Mouse (Mus musculus) megakaryocyte progenitor cell, adult 5-6 weeks (primary cell): ENCODE measurements around the gene Gal3st3. TPM values are rescaled to one million over a fixed set of nuclear protein-coding genes. Genes with fewer than 3 reads are reported as not detected.
A peak's percentile ranks its signal among the peaks of the same experiment; 100 is the strongest.

Experiments
- ATAC-seq: replicated peaks from 2 replicates; pipeline ENCODE4 v1.8.0; 2016; ENCODE audit warnings: mild to moderate bottlenecking, moderate TSS enrichment, inconsistent platforms; ENCODE audit not compliant: poor library complexity
- total RNA-seq, 2 experiments: library from RNA; stranded (forward) in 1 of 2; stranded (reverse) in 1 of 2; fragments of 157-497, 149-512 nt in 1 of 2; fragments of 200-1000 nt in 1 of 2; gene quantifications; 2 replicates each; pipeline versions ENCODE4 v1.2.3 to v1.2.4; 2015 to 2017

Gal3st3 gene
- total RNA-seq (2015) (not detected in 2 replicates), total RNA-seq (2017) (not detected in 2 replicates)

- no peak for ATAC-seq
Measured at GRCm38 (mm10) chr19:5297903-5298800, at the start of gene Gal3st3. Gene Gal3st3 (plus strand): TSS chr19:5298331.

GRCm38 (mm10) chr19:5257140-5257539, 41.0 kb upstream of the Gal3st3 start:
- ATAC-seq: peak; percentile 60

- ATAC-seq: peak; percentile 83
Measured at GRCm38 (mm10) chr19:5267015-5267414, 31.1 kb upstream of the Gal3st3 start.

GRCm38 (mm10) chr19:5268017-5268416, 30.1 kb upstream of the Gal3st3 start:
- ATAC-seq: peak; percentile 37

GRCm38 (mm10) chr19:5268875-5269274, 29.3 kb upstream of the Gal3st3 start:
- peak; percentile 15; the same call in 1 of the 2 replicates for ATAC-seq

DNA sequence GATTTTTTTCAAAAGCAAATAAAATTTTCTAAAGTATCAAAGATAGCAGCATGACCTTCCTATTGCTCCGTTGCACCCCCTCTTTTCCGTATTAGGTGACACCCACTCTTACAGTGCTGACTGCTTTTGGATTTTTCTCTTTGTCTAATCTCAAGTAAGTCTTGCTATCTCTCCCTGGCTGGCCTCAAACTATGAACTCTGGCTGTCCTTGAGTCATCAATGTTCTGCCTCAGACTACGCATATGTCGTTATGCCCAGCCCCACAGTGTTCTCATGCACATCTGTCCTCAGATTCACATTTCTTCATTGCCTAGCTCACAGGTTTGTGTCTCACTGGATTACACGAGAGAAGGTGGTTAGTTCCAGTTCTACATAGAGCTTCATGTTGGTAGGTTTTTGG, 28.7 kb upstream of the Gal3st3 start:
- ATAC-seq: no peak

- no peak for ATAC-seq
Measured at GRCm38 (mm10) chr19:5271430-5271829, 26.7 kb upstream of the Gal3st3 start.

- no peak for ATAC-seq
Measured at GRCm38 (mm10) chr19:5272326-5272795, 25.8 kb upstream of the Gal3st3 start.

GRCm38 (mm10) chr19:5272801-5273733, 25.1 kb upstream of the Gal3st3 start, which contains the start of gene Pacs1:
Gene Pacs1 (minus strand): TSS chr19:5273119.
- peak; percentile 66 for ATAC-seq

DNA sequence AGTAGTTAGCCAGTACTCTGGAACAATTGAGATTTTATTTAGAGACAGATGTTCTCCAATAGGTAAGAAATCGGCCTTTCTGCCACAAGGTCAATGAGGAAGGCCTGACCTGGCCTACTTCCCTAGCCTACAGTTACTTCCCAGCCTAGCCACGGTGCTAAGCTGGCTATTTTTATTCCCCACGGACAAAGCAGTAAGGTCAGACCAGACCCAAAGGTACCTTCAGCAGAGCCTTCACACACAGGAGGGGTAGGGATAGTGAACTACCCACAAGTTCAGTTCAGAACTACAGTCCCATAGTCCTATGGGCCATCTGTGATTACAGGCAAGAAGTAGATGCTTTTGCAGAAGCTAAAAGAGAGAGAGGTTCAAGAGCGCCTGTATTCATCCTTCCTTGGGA, 24.2 kb upstream of the Gal3st3 start:
- ATAC-seq: no peak

- no peak for ATAC-seq
Measured at GRCm38 (mm10) chr19:5274641-5275040, 23.5 kb upstream of the Gal3st3 start.

DNA sequence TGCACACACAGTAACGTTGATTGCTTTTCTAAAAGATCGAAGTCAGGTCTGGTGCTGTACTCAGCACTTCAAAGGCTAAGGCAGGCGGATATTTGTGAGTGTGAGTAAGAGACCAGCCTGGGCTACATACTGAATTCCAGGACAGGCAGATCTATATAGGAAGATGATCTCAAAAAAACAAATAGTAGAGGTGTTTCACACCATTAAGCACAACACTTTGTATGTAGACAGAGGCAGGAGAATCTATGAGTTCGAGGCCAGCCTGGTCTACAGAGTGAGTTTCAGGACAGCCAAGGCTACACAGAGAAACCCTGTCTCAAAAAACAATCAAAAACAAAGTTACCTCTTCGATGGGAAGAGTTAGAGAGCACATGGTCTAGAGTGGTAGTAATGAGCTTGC, 22.4 kb upstream of the Gal3st3 start:
- no peak for ATAC-seq

- ATAC-seq: no peak
Measured at GRCm38 (mm10) chr19:5276531-5276930, 21.6 kb upstream of the Gal3st3 start.

DNA sequence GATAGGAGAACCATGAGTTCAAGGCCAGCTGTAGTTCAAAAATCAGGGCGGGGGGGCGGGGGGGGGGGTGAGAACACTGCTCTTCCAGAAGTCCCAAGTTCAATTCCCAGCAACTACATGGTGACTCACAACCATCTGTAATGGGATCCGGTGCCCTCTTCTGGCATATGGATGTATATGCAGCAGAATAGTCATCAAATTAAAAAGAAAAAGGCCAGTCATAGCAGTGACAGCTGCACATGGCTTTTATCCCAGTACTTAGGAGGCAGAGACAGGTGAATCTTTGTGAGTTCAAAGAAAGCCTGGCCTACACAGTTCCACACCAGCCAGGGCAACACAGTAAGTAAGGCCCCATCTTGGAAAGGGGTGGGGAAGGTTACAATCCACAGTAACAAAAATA, 21.0 kb upstream of the Gal3st3 start:
- ATAC-seq: no peak

DNA sequence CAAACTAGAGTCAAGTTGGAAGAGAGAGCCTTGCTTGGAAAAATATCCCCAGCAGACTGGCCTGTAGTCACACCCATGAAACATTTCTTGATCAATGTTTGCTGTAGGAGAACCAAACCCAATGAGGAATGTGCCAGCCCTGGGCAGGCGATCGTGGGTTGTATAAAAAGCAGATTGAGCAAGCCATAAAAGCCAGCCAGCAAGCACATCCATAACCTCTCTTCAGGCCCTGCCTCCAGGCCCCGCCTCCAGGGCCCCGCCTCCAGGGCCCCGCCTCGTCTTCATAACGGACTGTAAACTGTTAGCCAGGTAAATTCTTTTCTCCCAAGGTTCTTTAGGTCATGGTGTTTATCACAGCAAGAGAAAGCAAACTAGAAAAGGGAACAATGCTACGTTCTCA, 19.8 kb upstream of the Gal3st3 start:
- ATAC-seq: no peak

- peak; percentile 97 for ATAC-seq
Measured at GRCm38 (mm10) chr19:5294972-5295735, 3.0 kb upstream of the Gal3st3 start, which contains the start of gene Sf3b2. Gene Sf3b2 (minus strand): TSS chr19:5295455.

- ATAC-seq: peak; percentile 38
Measured at GRCm38 (mm10) chr19:5295736-5296075, 2.4 kb upstream of the Gal3st3 start.

- ATAC-seq: no peak
Measured at GRCm38 (mm10) chr19:5296630-5297029, 1.5 kb upstream of the Gal3st3 start.

GRCm38 (mm10) chr19:5300588-5300987, 2.5 kb downstream of the Gal3st3 start:
- ATAC-seq: no peak

DNA sequence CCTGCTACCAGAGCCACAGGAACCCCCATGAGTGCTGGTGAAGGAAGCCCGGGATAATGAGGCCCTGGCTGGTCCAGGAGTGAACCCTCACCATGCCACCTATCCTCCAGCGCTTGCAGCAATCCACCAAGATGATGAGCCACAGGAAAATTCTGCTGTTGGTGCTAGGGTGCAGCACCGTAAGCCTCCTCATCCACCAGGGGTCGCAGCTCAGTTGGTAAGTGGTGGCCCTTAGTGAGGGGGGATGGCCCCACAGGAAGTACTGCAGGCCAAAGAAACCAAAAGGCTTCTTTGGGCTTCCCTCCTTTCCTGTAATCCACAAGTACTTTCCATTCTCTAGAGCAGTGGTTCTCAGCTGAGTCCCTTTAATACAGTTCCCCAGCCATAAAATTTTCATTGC, 4.3 kb downstream of the Gal3st3 start:
- ATAC-seq: peak; percentile 98

- peak; percentile 49; the same call in 1 of the 2 replicates for ATAC-seq
Measured at GRCm38 (mm10) chr19:5306279-5306678, 8.1 kb downstream of the Gal3st3 start.
